Mouse (Mus musculus): ENCODE data around the gene Zfp341.

Gene Zfp341

DNA sequence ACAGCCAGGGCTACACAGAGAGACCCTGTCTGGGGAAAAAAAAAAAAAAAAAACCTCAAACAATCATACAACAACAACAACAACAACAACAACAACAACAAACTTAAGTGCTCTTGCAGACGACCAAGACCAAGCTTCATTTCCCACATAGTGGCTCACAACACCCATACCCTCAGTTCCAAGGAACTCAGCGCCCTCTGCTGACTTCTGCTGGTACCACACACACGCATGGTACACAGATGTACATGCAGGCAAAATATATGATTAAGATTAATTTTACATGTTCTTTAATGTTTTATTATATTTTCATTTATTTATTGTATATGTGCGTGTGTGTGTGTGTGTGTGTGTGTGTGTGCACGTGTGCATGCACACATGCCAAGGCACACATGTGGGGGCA, 26.7 kb upstream of the Zfp341 start:
- peak; percentile 41 for DNase-seq (ENCODE audit: low read depth, low spot score)

DNA sequence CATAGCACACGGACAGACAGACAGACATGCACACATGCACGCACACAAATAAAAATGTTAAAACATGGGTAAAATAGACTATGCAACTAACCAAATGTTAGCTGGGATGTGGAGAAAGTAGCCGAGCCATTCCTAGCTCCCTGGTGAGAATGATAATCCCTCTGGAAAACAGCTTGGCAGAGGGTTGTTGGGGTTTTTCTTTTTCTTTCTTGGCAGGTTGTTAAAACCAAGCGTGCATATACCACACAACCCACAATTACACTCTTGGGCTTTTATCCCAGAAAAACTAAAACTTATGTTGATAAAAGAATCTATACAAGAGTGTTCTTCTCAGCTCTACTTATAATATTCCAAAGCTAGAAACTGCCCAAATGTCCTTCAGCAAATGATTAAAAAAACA, 24.0 kb upstream of the Zfp341 start:
- DNase-seq (ENCODE audit: low read depth, low spot score) = peak; percentile 70

DNA sequence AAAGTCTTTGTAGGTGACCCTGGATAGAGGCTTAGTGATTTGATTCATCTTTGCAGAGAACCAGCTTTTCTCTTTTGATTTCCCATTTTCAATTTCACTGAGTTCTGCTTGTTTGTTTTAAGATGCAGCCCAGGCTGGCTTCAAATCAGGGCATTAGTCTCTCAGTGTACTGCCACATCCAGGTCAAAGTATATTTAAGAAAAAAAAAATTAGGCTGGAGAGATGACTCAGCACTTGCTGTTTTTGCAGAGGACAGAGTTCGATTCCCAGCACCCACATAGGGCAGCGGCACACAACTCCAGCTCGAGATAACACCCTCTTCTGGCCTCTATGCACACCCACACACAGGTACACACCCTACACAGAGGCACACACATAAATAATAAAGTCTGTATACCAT, 21.9 kb upstream of the Zfp341 start:
- no peak for DNase-seq (ENCODE audit: low read depth, low spot score)

DNA sequence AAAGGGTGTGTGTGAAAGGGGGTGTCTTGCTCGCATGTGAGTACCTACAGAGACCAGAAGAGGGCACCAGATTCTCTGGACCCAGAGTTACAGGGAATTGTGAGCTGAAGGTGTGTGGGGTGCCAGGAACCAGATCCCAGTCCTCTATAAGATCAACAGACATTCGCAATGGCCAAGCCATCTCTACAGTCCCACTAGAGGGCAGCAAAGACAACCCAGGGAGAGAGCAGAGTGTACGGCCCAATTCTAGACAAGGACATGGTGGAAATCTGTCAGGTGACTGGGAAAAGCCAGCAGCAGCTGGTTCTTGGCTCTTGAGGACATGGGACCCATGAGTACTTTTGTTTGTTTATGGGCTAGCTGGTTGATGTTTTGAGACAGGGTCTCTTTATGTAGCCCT, 20.1 kb upstream of the Zfp341 start:
- peak; percentile 51 for DNase-seq (ENCODE audit: low read depth, low spot score)

DNA sequence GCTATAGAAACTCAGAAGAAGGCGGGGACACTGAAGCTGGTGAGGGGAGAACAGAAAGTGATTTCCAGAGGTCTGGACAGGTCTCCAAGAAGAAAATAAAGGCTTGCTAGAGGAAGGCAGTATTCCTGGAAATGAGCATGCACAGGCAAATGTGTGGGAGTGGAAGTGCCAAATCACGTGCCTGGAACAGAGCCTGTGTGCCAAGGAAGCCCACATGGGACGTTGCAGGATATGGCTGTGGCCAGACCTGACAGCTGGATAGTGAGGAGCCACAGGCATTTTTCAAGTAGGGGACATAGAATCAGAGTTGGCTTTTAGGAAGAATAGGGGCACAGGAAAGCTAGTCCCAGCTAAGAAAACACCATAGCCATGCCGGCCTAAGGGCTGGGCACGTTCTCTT, 17.3 kb upstream of the Zfp341 start:
- peak; percentile 63 for DNase-seq (ENCODE audit: low read depth, low spot score)

DNA sequence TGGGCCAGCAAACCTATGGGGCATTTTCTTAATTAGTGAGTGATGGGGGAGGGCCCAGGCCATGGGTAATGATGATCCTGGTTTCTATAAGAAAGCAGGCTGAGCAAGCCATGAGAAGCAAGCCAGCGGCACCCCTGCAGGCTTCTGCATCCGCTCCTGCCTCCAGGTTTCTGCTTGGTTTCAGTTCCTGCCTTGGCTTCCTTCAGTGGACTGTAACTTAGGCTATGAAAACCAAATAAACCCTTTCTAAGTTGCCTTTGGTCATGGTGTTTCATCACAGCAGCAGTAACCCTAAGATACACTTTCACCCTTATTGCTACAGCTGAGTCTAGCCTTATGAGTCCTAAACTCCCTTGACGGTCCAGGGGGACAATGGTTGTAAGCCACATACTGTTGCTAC, 15.7 kb upstream of the Zfp341 start:
- DNase-seq (ENCODE audit: low read depth, low spot score) = no peak

DNA sequence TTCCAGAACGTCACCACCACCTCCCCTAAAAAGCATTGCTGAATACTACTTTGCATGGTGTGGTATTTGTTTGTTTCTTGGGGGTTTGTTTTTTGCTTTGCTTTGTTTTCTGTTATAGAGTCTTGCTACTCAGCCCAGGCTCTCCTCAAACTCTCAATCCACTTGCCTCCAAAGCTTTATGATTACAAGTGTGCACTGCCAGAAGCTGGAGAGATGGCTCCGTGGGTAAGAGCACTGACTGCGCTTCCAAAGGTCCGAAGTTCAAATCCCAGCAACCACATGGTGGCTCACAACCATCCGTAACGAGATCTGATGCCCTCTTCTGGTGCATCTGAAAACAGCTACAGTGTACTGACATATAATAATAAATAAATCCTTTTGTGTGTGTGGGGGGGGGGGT, 12.5 kb upstream of the Zfp341 start:
- DNase-seq (ENCODE audit: low read depth, low spot score) = no peak

DNA sequence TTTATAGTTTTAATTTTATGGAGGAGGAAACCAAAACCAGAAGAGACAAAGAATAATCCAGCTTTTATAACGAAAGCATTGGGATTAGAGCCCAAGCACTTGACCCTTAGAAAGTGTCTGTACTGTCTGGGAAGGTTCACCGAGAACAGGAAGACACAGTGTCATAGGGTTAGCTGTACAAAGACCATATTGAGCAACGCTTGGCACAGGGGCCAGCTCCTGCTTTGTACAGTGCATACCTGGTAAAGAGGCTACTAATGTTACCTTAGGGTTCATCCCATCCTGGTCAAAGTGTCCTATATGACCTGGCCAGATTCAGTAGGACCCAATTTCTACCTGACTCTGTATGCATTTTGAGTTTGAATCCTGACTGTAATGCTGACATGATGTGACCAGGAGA, 11.8 kb upstream of the Zfp341 start:
- no peak for DNase-seq (ENCODE audit: low read depth, low spot score)

DNA sequence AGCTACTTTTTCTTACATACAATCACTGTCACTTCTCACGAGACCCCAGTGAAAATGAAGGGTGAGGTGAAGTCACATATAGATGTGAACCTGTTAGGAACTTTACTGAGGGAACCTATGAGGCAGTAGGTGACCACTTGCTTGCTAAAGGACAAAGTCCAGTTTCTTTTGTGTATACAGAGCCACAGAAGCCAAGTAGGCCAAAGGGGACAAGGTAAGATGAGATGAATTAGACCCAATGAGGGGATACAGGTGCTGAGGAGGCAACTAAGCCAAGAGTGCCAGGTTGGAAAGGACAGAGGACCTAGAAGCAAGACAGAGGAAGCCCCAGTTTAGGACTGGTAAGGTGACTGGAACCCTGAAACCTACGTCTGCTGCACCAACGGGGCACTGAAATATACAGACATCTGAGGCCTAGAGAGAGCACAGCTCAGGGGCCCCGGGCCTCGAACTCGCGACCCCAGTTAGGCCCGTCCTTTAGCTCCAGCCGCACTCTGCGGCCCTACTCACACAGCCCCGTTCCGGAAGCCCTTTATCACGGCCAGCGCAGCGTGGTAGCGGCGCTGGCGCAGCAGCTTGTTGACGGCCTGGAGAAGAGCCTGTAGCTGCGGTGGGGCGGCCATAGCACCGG, 10.0 kb upstream of the Zfp341 start:
- DNase-seq (ENCODE audit: low read depth, low spot score) = no peak

DNA sequence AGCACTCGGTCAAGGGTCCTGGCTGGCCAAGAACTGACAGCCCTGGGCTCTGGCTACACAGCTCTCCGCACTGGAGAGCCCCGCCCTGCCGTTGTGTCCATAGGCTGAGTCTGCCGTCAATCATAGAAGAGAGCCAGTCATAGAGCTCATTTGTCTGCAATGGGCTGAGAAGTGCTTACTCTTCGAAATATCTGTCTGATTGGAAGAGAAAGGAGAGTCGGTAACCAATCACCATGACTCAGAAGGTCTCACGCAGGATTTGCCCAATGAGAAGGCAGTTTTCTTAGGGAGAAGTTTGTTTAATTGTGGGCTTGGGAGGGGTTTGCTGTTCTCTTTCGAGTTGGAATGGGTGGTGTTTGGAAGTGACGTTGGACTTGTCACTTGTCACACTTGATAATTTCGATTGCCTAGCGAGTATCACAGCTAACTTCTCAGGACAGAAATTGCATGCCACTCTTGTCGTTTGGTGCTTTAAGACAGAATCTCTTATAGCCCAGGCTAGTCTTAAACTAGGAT, 9.4 kb upstream of the Zfp341 start, which contains the start of gene Pxmp4:
Gene Pxmp4, minus strand, starts transcription at position 71 of the 516 bp plus-strand sequence.
- peak; percentile 99 for DNase-seq (ENCODE audit: low read depth, low spot score)

DNA sequence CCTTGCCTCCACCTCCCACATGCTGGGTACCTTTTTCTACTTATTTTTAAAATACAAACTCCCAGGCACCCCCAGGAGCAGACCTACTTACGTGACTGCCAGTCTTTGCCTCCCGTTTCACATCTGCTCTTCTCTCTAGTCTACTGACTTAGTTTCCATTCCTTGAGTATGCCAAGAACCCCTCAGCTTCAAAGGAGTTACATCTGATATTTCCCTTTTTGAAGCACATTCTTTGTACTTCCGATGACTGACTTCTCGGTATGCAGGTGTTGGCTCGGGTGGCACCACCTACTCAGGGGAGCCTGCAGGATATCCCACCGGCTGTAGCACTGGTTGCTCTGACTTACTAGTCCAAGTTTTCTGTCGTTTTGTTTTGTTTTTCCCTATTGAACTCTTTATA, 8.9 kb upstream of the Zfp341 start:
- no peak for DNase-seq (ENCODE audit: low read depth, low spot score)

DNA sequence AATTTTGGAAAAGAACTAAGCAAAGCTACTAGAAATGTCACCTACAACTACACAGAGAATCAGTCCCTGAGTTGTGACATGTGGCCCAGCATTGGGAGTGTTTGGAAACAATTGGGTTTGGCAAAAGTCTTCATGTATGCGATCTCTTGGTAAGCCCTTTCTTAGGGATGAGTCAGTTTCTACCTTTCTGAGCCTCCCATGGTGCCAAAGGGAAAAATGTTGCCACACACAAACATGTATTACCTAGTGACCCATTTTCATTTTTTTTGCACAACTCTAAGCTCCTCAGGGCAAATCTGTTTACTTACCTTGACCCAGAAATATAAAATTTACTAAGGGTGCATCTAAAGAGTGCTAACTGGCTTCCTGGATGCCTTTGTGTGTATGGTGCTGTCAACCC, 6.1 kb upstream of the Zfp341 start:
- no peak for DNase-seq (ENCODE audit: low read depth, low spot score)

DNA sequence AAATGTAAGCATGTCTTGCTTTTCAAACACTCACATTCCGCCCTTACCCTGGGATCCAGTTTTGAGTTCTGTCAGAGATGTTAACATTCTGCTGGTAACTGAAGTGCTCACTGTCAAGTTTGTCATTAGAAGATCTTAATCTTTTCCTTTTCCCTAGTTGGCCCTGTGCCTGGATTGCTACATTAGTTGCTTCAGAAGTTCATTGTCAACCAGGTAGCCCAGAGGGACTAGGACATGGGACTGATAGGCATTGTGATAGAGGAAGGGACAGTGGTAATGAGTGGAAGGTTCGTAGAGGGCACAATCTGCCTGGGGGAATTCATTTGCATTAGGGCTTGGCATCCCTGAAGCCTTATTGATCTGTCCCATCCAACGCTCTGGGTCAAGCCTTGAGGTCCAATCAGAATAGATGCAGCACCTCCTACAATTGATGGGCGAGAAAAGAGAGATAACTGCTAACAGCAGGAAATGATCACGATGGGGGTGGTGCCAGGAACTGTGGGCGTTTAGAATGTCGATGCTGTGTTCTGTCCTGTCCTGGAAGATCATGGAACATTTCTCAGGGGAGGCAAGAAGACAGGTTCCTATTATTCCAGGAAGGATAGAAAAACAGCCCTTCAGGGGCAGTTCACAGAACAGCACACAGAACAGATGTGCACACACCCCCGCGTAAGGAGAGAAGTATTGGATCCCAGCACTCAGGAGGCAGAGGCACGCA, 3.9 kb upstream of the Zfp341 start:
- DNase-seq (ENCODE audit: low read depth, low spot score) = no peak

DNA sequence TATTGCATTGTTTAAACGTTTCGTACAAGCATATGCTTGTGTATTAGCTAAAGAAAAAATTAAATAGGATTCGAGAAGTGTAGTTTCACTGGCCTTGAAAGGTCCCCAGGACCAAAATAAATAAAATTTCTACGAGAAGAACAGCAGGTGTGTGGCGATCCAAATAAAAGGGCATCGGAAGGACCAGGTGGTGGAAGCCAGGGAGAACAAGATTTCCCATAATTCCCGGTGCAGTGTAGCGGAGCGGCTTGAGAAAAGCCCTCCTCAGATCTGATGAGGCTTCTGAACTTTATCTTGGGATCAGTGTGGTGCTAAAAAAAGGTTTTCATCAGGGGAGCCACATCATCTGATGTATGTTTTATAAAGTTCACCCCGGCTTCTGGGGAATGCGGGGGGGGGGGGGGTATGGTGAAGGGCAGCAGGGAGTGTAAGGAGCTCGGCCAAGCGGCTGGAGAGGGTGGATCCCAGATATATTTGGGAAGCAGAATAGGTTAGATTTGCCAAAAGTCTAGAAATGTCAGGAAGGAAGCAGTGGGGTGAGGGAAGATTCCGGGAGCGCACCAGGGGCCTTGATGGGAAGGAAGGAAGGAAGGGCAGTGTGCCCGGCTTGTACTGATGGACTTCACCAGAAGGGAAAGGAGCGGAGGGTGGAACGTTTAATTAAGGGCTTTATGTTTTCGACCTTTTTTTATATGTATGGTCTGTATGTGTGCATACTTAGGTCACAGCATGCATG, 1.9 kb downstream of the Zfp341 start:
- peak; percentile 83 for DNase-seq (ENCODE audit: low read depth, low spot score)

DNA sequence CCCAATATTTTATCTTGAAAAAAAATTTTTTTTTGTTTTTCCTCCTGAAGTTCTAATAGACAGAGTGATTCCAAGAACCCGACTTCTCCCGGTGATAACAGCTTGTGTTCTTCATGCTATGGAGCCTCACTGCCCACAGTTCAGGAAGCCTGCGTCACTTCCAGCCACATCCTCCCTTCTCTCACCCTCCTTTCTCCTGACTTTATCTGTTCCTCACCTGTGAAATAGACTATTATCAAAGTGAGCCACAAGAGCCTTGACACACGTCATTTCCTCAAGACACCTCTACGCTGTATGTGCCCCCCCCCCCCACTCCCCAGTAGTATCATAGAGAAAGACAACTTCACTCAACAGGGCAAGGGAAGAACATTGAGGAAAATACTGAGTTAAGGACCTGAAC, 2.6 kb downstream of the Zfp341 start:
- DNase-seq (ENCODE audit: low read depth, low spot score) = no peak

DNA sequence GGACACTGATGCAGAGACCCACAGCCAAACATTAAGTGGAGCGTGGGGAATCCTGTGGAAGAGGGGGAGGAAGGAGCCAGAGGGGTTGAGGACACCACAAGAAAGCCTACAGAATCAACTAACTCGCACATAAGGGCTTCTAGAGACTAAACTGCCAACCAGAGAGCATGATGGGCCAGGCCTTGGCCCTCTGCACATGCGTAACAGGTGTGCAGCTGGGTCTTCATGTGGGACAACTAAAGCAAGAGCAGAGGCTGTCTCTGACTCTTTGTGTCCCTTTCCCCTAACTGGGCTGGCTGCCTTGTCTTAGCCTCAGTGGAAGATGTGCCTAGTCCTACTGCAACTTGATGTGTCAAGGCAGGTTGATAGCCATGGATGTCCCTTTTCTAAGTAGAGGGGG, 4.0 kb downstream of the Zfp341 start:
- DNase-seq (ENCODE audit: low read depth, low spot score) = no peak

DNA sequence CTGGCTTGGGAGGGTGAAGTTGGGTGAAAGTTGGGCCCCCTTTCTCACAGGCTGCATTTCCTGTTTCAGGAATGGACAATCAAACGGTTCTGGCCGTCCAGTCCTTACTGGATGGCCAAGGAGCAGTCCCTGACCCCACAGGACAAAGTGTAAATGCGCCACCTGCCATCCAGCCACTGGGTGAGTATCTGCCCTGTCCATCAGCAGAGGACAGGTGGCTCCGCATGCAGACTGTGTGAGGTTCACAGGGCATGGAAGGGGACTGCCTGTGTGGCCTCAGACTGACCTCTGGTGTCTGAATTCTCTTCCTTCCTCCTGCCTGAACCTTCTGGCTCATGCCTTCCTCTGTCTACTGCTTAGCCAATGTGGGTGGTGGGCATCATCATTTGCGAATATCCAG, 8.6 kb downstream of the Zfp341 start:
- DNase-seq (ENCODE audit: low read depth, low spot score) = no peak

DNA sequence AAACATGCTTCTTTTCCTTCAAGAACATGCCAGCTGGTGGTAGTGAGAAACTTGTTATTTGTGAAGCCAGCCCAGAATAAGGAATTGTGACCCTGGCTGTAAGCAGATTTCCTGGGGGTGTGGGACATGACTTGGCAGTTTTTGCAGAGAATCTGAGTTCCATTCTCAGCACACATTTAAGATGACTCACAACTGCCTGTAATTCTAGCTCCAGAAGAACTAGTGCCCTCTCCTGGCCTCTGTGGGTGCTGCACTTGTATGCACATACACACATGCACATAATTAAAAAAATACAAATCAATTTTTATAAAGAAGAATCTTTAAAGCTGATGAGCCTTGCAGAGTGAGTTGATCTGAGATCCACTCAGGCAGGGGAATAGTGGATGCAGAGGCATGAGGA, 11.0 kb downstream of the Zfp341 start:
- DNase-seq (ENCODE audit: low read depth, low spot score) = no peak

DNA sequence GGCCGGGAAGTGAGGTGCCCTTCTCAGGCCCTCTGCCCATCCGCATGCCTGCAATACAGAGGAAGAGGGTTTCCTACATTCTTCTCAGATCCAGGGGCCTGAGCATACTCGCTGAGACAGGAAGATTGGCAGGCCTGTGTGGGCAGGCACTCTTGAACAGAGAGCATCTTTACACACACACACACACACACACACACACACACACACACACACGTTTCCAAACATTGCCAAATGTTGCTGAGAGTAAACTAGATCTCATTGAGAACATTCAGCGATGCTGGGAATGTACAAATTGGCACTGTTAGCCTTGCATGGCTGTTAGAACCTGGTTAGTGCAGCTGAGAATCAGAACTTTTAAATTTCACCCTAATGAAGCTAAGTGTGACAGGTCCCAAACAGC, 17.4 kb downstream of the Zfp341 start:
- peak; percentile 29 for DNase-seq (ENCODE audit: low read depth, low spot score)

DNA sequence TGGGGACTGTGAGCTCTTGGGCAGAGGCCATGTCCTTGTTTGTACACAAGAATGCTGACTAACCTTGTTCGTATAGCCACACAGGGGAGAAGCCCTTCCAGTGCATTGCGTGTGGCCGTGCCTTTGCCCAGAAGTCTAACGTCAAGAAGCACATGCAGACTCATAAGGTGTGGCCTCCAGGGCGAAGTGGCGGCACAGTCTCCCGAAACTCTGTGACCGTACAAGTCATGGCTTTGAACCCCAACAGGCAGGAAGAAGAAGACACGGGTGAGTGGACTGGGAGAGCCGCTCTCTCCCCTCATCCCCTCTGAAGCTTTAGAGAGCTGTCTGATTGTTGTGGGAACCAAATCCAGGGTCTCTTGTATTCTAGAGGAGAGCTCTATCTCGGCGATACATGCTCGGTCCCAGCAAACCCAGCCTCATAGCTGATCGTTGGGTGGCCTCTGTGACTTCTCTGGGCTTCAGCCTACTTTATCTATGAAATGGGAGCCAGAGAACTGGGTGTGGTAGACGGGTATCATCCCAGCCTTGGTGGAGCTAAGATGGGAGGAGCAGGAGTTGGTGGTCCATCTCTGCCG, 19.2 kb downstream of the Zfp341 start:
- DNase-seq (ENCODE audit: low read depth, low spot score) = no peak

DNA sequence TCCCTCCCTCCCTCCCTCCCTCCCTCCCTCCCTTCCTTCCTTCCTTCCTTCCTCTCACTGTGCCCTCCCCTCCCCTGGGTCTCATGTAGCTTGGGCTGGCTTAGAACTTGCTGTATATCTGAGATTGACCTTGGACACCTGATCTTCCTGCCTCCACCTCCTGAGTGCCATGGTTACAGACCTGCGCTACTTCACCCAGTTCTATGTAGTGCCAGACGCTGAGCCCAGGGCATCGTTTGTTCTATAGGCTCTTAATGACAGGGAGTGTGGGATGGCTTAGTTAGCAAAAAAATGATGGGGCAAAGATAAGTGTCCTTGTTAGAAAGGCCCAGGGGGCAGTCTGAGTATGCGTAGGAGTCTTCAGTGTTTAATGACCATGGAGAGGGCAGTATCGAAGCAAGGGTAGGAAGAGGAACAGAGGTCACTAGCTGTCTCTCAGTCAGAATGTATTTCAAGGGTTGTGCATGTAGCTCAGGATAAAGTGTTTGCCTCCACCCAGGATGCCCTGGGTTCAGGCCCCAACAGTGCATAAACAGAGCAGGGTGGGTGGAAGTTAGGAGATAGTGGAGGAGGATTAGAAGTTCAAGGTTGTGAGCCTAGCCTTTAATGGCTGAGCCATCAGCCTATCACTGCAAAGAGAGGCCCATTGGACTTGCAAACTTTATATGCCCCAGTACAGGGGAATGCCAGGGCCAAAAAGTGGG, 20.1 kb downstream of the Zfp341 start:
- no peak for DNase-seq (ENCODE audit: low read depth, low spot score)

Data from brain, adult 2 months (tissue).